Mouse (Mus musculus): ENCODE results near the gene Ttll5. TPM values are rescaled to one million over a fixed set of nuclear protein-coding genes. Genes with fewer than 3 reads are reported as not detected.

Gene Ttll5
- polyA plus RNA-seq, 1 experiment from 2014 or later = 14.0 TPM

- no peak for ATAC-seq
- 67% methylated on average over 10 of the region's 10 CpGs for WGBS
These were observed 119.0 kb downstream of the Ttll5 start for GRCm38 (mm10) chr12:85943456-85943855.

GRCm38 (mm10) chr12:85944419-85944818 is 120.0 kb downstream of the Ttll5 start:
- no peaks in the 10 kb centered on the region for H3K4me1 ChIP-seq (replicated peaks)
- WGBS = 97% methylated on average over 3 of the region's 3 CpGs
- peaks cover 3% of the 10 kb centered on the region; the same call in 1 of the 2 replicates for H3K36me3 ChIP-seq
- H3K4me3 ChIP-seq (replicated peaks) = no peak overlapping the region
- no peaks in the 10 kb centered on the region for H3K9me3 ChIP-seq
- no peak overlapping the region for H3K9ac ChIP-seq (replicated peaks)
- ATAC-seq = no peak
- H3K27ac ChIP-seq = no peak overlapping the region
- H3K4me2 ChIP-seq (replicated peaks) = no peak overlapping the region
- H3K27me3 ChIP-seq = no peaks in the 10 kb centered on the region

More at GRCm38 (mm10) chr12:85943456-85943855, 119.0 kb downstream of the Ttll5 start:
- H3K9me3 ChIP-seq = no peaks in the 10 kb centered on the region
- H3K36me3 ChIP-seq = 0 out of 2 replicates have a peak, but pooled peaks cover 3% of the 10 kb centered on the region
- no peak overlapping the region for H3K27ac ChIP-seq
- H3K4me3 ChIP-seq (replicated peaks) = no peak overlapping the region
- no peaks in the 10 kb centered on the region for H3K27me3 ChIP-seq
- no peak overlapping the region for H3K4me2 ChIP-seq (replicated peaks)
- H3K4me1 ChIP-seq (replicated peaks) = no peaks in the 10 kb centered on the region
- no peak overlapping the region for H3K9ac ChIP-seq (replicated peaks)

- Histone ChIP-seq H3K9ac (replicated peaks) (no peak overlapping the region), H3K36me3 (peaks cover 8% of the 10 kb centered on the region; the same call in 1 of the 2 replicates), H3K4me1 (replicated peaks) (no peaks in the 10 kb centered on the region), H3K27me3 (no peaks in the 10 kb centered on the region), H3K9me3 (no peaks in the 10 kb centered on the region), H3K4me2 (replicated peaks) (no peak overlapping the region), H3K27ac (no peak overlapping the region), H3K4me3 (replicated peaks) (no peak overlapping the region)
- ATAC-seq = no peak
- 91% methylated on average over 4 of the region's 4 CpGs for WGBS
These were observed 122.7 kb downstream of the Ttll5 start for GRCm38 (mm10) chr12:85947161-85947560.

- Histone ChIP-seq H3K9me3 (no peaks in the 10 kb centered on the region), H3K4me3 (replicated peaks) (no peak overlapping the region), H3K27ac (no peak overlapping the region), H3K9ac (replicated peaks) (no peak overlapping the region), H3K4me2 (replicated peaks) (no peak overlapping the region), H3K27me3 (no peaks in the 10 kb centered on the region), H3K4me1 (replicated peaks) (no peaks in the 10 kb centered on the region), H3K36me3 (peaks cover 8% of the 10 kb centered on the region; the same call in 1 of the 2 replicates)
- 90% methylated on average over 6 of the region's 6 CpGs for whole genome bisulfite sequencing
- ATAC-seq = no peak
These were observed 125.2 kb downstream of the Ttll5 start for GRCm38 (mm10) chr12:85949667-85950066.

- H3K9me3 ChIP-seq = no peaks in the 10 kb centered on the region
- no peak overlapping the region for H3K4me2 ChIP-seq (replicated peaks)
- H3K4me1 ChIP-seq (replicated peaks) = no peaks in the 10 kb centered on the region
- H3K27ac ChIP-seq = no peak overlapping the region
- peaks cover 8% of the 10 kb centered on the region; the same call in 1 of the 2 replicates for H3K36me3 ChIP-seq
- no peak overlapping the region for H3K4me3 ChIP-seq (replicated peaks)
- H3K27me3 ChIP-seq = no peaks in the 10 kb centered on the region
- no peak for ATAC-seq
- H3K9ac ChIP-seq (replicated peaks) = no peak overlapping the region
- whole genome bisulfite sequencing = 91% methylated on average over 6 of the region's 6 CpGs
These were observed 125.9 kb downstream of the Ttll5 start for GRCm38 (mm10) chr12:85950371-85950770.

GRCm38 (mm10) chr12:85951036-85951435 is 126.6 kb downstream of the Ttll5 start:
- no peak overlapping the region for H3K4me2 ChIP-seq (replicated peaks)
- H3K9ac ChIP-seq (replicated peaks) = no peak overlapping the region
- no peak overlapping the region for H3K4me3 ChIP-seq (replicated peaks)
- H3K9me3 ChIP-seq = no peaks in the 10 kb centered on the region
- no peak for ATAC-seq
- no peak overlapping the region for H3K27ac ChIP-seq
- WGBS = 90% methylated on average over 4 of the region's 4 CpGs
- H3K27me3 ChIP-seq = no peaks in the 10 kb centered on the region
- H3K4me1 ChIP-seq (replicated peaks) = no peaks in the 10 kb centered on the region
- peaks cover 12% of the 10 kb centered on the region; the same call in 1 of the 2 replicates for H3K36me3 ChIP-seq

- WGBS = 98% methylated on average over 1 of the region's 1 CpGs
- H3K27me3 ChIP-seq = no peaks in the 10 kb centered on the region
- H3K4me1 ChIP-seq (replicated peaks) = no peaks in the 10 kb centered on the region
- H3K36me3 ChIP-seq = peaks cover 16% of the 10 kb centered on the region
- no peak overlapping the region for H3K27ac ChIP-seq
- no peak overlapping the region for H3K4me3 ChIP-seq (replicated peaks)
- no peak overlapping the region for H3K4me2 ChIP-seq (replicated peaks)
- H3K9ac ChIP-seq (replicated peaks) = no peak overlapping the region
- H3K9me3 ChIP-seq = no peaks in the 10 kb centered on the region
- ATAC-seq = no peak
These were observed 127.4 kb downstream of the Ttll5 start for GRCm38 (mm10) chr12:85951822-85952221.

GRCm38 (mm10) chr12:85952349-85952748 is 127.9 kb downstream of the Ttll5 start:
- 96% methylated on average over 5 of the region's 5 CpGs for WGBS
- H3K27me3 ChIP-seq = no peaks in the 10 kb centered on the region
- peaks cover 13% of the 10 kb centered on the region for H3K36me3 ChIP-seq
- no peak overlapping the region for H3K4me3 ChIP-seq (replicated peaks)
- no peak for ATAC-seq
- no peaks in the 10 kb centered on the region for H3K9me3 ChIP-seq
- H3K9ac ChIP-seq (replicated peaks) = no peak overlapping the region
- H3K27ac ChIP-seq = no peak overlapping the region
- no peaks in the 10 kb centered on the region for H3K4me1 ChIP-seq (replicated peaks)
- H3K4me2 ChIP-seq (replicated peaks) = no peak overlapping the region

- Histone ChIP-seq H3K27me3 (no peaks in the 10 kb centered on the region), H3K27ac (no peak overlapping the region), H3K4me3 (replicated peaks) (no peak overlapping the region), H3K4me1 (replicated peaks) (no peaks in the 10 kb centered on the region), H3K36me3 (peaks cover 14% of the 10 kb centered on the region), H3K9me3 (no peaks in the 10 kb centered on the region), H3K9ac (replicated peaks) (no peak overlapping the region), H3K4me2 (replicated peaks) (no peak overlapping the region)
- 84% methylated on average over 3 of the region's 3 CpGs for WGBS
- no peak for ATAC-seq
These were observed 129.7 kb downstream of the Ttll5 start for GRCm38 (mm10) chr12:85954167-85954566.

- no peaks in the 10 kb centered on the region; the same call in 1 of the 2 replicates for H3K4me1 ChIP-seq (replicated peaks)
- H3K27ac ChIP-seq = no peak overlapping the region
- peaks cover 16% of the 10 kb centered on the region for H3K36me3 ChIP-seq
- H3K4me2 ChIP-seq (replicated peaks) = no peak overlapping the region
- no peaks in the 10 kb centered on the region for H3K9me3 ChIP-seq
- ATAC-seq = no peak
- no peaks in the 10 kb centered on the region for H3K27me3 ChIP-seq
- H3K4me3 ChIP-seq (replicated peaks) = no peak overlapping the region
- 81% methylated on average over 8 of the region's 8 CpGs for WGBS
- H3K9ac ChIP-seq (replicated peaks) = no peak overlapping the region
These were observed 130.6 kb downstream of the Ttll5 start for GRCm38 (mm10) chr12:85955062-85955461.

- WGBS = 78% methylated on average over 3 of the region's 3 CpGs
- H3K27me3 ChIP-seq = no peaks in the 10 kb centered on the region
- no peak for ATAC-seq
These were observed 131.2 kb downstream of the Ttll5 start for GRCm38 (mm10) chr12:85955690-85956089.

GRCm38 (mm10) chr12:85956251-85956650 is 131.8 kb downstream of the Ttll5 start:
- Histone ChIP-seq H3K4me2 (replicated peaks) (no peak overlapping the region), H3K4me1 (replicated peaks) (no peaks in the 10 kb centered on the region; the same call in 1 of the 2 replicates), H3K36me3 (peaks cover 14% of the 10 kb centered on the region), H3K4me3 (replicated peaks) (no peak overlapping the region), H3K27me3 (no peaks in the 10 kb centered on the region), H3K9me3 (no peaks in the 10 kb centered on the region), H3K9ac (replicated peaks) (no peak overlapping the region), H3K27ac (no peak overlapping the region)
- WGBS = 93% methylated on average over 6 of the region's 6 CpGs
- no peak for ATAC-seq

More at GRCm38 (mm10) chr12:85955690-85956089, 131.2 kb downstream of the Ttll5 start:
- H3K27ac ChIP-seq = no peak overlapping the region
- H3K4me2 ChIP-seq (replicated peaks) = no peak overlapping the region
- H3K4me1 ChIP-seq (replicated peaks) = no peaks in the 10 kb centered on the region; the same call in 1 of the 2 replicates
- H3K4me3 ChIP-seq (replicated peaks) = no peak overlapping the region
- no peaks in the 10 kb centered on the region for H3K9me3 ChIP-seq
- H3K9ac ChIP-seq (replicated peaks) = no peak overlapping the region
- H3K36me3 ChIP-seq = peaks cover 16% of the 10 kb centered on the region

- no peak for ATAC-seq
- no peaks in the 10 kb centered on the region for H3K27me3 ChIP-seq
- H3K4me2 ChIP-seq (replicated peaks) = no peak overlapping the region
- no peaks in the 10 kb centered on the region; the same call in 1 of the 2 replicates for H3K4me1 ChIP-seq (replicated peaks)
- 94% methylated on average over 2 of the region's 2 CpGs for WGBS
- no peaks in the 10 kb centered on the region for H3K9me3 ChIP-seq
- no peak overlapping the region for H3K9ac ChIP-seq (replicated peaks)
- H3K27ac ChIP-seq = no peak overlapping the region
- H3K36me3 ChIP-seq = peaks cover 10% of the 10 kb centered on the region
- H3K4me3 ChIP-seq (replicated peaks) = no peak overlapping the region
These were observed 134.0 kb downstream of the Ttll5 start for GRCm38 (mm10) chr12:85958460-85958859.

Measured in midbrain, embryonic 13.5 days (tissue).